Mouse (Mus musculus): ENCODE results near the gene Rnf180. TPM values are rescaled to one million over a fixed set of nuclear protein-coding genes. Genes with fewer than 3 reads are reported as not detected.
A peak's percentile ranks its signal among the peaks of the same experiment; 100 is the strongest.

The Rnf180 gene
- polyA plus RNA-seq, 1 experiment from 2014 or later: 2.2 TPM

DNA sequence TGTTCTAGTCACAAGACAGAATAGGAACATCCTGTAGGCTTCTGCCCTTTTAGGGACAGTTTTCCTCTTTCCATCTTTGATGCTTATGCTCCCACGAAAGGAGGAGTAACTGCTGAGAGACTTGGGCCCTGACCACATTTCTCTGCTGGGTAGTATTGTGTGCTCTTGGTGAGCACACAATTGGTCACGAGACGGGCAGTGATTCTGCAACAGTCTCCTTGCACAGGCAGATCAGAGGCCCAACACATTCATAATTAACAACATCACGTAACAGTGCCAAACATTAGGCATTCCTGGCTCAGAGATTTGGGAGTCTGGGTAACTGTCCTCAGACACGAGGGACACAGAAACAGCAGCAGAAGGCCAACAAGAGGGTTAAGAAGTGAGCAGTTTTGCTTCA, 113.8 kb downstream of the Rnf180 start:
- WGBS: 86% methylated on average over 5 of the region's 5 CpGs
- no peak for ATAC-seq (replicated peaks; ENCODE audit: low FRiP score)

DNA sequence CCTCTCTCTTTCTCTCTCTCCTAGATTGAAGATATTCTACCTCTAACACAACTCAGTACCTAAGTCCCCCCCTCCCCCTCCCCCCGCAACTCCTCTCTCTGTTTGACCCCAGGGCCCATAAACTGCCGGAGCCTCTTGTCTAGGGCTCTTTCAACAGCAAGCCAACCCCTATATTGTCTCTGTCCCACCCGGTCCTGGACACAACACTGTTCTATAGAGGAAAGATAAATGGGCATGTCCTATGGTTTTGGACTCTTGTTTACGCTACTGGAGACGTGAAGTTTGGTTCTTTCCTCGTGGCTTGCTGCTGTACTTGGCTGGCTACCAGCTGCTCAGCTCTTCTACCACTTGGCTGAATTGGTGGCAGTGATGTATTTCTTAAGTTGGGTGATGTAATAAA, 129.2 kb downstream of the Rnf180 start:
- Histone ChIP-seq H3K27me3 (replicated peaks; ENCODE audit: control insufficient read depth, insufficient read depth, low read length) (no peaks in the 10 kb centered on the region), H3K4me3 (ENCODE audit: low read depth, low read length) (no peak overlapping the region), H3K36me3 (ENCODE audit: control insufficient read depth, insufficient read depth, low read length) (no peaks in the 10 kb centered on the region), H3K4me2 (no peak overlapping the region), H3K9me3 (ENCODE audit: control insufficient read depth, low read length) (no peaks in the 10 kb centered on the region), H3K9ac (ENCODE audit: low read depth, low read length) (no peak overlapping the region), H3K27ac (ENCODE audit: low read depth, low read length) (no peak overlapping the region), H3K4me1 (replicated peaks; ENCODE audit: control insufficient read depth, insufficient read depth, low read length) (no peaks in the 10 kb centered on the region)
- no peak for DNase-seq (ENCODE audit: low spot score)
- WGBS: 81% methylated on average over 6 of the region's 6 CpGs
- no peak for ATAC-seq (replicated peaks; ENCODE audit: low FRiP score)

More for the DNA sequence above, 113.8 kb downstream of the Rnf180 start:
- no peak overlapping the region for H3K4me2 ChIP-seq
- no peaks in the 10 kb centered on the region for H3K36me3 ChIP-seq (ENCODE audit: control insufficient read depth, insufficient read depth, low read length)
- H3K27me3 ChIP-seq (replicated peaks; ENCODE audit: control insufficient read depth, insufficient read depth, low read length): no peaks in the 10 kb centered on the region
- no peak for DNase-seq (ENCODE audit: low spot score)
- no peak overlapping the region for H3K4me3 ChIP-seq (ENCODE audit: low read depth, low read length)
- no peaks in the 10 kb centered on the region for H3K4me1 ChIP-seq (replicated peaks; ENCODE audit: control insufficient read depth, insufficient read depth, low read length)
- H3K27ac ChIP-seq (ENCODE audit: low read depth, low read length): no peak overlapping the region
- no peak overlapping the region for H3K9ac ChIP-seq (ENCODE audit: low read depth, low read length)
- no peaks in the 10 kb centered on the region for H3K9me3 ChIP-seq (ENCODE audit: control insufficient read depth, low read length)

DNA sequence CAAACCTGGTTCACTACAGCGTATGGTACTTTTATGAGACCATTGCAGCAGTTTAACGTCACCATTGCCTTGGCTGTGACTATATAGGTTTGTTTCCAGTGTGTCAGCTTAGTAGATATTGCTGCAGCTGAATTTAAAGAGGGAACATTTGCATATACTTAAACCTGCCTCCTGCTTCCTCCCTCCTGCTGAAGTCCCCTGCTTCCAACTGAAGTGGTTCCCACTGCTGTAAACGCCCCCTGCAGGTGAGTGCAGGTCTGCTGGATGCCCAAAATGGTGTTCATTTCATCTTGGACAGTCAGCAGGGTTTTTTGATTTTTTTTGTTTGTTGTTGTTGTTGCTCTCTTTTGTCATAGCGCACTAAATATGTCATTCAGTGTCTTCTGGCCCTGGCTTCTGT, 140.7 kb downstream of the Rnf180 start:
- H3K9ac ChIP-seq (ENCODE audit: low read depth, low read length): no peak overlapping the region
- 61% methylated on average over 4 of the region's 4 CpGs for WGBS
- no peaks in the 10 kb centered on the region for H3K36me3 ChIP-seq (ENCODE audit: control insufficient read depth, insufficient read depth, low read length)
- no peaks in the 10 kb centered on the region for H3K27me3 ChIP-seq (replicated peaks; ENCODE audit: control insufficient read depth, insufficient read depth, low read length)
- no peak overlapping the region for H3K4me3 ChIP-seq (ENCODE audit: low read depth, low read length)
- H3K4me2 ChIP-seq: no peak overlapping the region
- ATAC-seq (replicated peaks; ENCODE audit: low FRiP score) (no peak), DNase-seq (ENCODE audit: low spot score) (no peak)
- no peaks in the 10 kb centered on the region for H3K9me3 ChIP-seq (ENCODE audit: control insufficient read depth, low read length)
- no peaks in the 10 kb centered on the region for H3K4me1 ChIP-seq (replicated peaks; ENCODE audit: control insufficient read depth, insufficient read depth, low read length)
- no peak overlapping the region for H3K27ac ChIP-seq (ENCODE audit: low read depth, low read length)

DNA sequence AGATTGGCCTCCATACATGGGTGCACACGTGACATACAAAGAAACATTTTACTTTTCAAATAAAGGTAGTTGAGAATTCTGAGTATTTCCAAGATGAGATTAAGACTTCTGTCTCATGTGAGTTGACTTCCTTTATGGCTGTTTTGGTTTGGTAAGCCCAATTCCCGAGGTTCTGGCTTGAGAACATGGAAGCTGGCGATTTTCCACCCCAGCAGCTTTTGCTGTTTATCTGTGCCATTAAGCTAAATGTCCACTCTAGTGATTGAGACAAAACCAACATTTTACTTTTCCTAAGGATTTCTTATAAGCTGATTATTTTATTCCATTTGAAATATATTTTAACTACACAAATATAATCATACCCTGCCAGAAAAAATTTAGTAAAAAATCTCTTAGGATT, 144.6 kb downstream of the Rnf180 start:
- H3K27me3 ChIP-seq (replicated peaks; ENCODE audit: control insufficient read depth, insufficient read depth, low read length): no peaks in the 10 kb centered on the region
- no peaks in the 10 kb centered on the region for H3K36me3 ChIP-seq (ENCODE audit: control insufficient read depth, insufficient read depth, low read length)
- no peak overlapping the region for H3K27ac ChIP-seq (ENCODE audit: low read depth, low read length)
- no peak overlapping the region for H3K9ac ChIP-seq (ENCODE audit: low read depth, low read length)
- no peak for ATAC-seq (replicated peaks; ENCODE audit: low FRiP score)
- DNase-seq (ENCODE audit: low spot score): no peak
- H3K4me3 ChIP-seq (ENCODE audit: low read depth, low read length): no peak overlapping the region
- no peaks in the 10 kb centered on the region for H3K9me3 ChIP-seq (ENCODE audit: control insufficient read depth, low read length)
- no peaks in the 10 kb centered on the region for H3K4me1 ChIP-seq (replicated peaks; ENCODE audit: control insufficient read depth, insufficient read depth, low read length)
- H3K4me2 ChIP-seq: no peak overlapping the region
- 81% methylated on average over 3 of the region's 3 CpGs for WGBS

DNA sequence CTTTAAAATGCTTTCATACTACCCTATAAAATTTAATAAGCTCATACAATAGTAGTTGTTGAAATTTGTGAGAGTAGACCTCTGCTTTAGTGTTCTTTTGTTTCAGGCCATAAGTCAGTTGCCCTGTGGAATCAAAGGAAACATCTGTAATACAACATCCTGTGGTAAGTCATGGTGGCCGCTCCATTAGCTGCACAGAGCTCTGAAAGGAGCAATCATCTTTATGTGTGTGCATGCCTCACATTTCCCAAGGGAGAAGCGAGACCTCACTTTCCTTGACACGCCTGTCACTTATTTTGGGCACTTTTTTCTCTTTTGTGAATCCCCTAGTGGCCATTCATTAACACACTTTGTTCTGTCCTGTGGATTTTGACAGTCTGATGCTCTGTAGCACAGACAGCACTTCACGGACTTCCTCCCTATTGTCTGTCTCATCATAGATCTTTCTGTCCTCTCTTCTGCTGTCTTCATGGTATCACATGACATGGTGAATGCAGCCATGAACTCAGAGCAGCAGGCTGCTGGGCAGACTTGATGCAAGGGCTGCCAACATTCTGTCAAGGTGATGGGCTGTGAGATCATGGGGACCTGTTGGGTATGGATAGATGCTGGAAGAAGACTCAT, 146.7 kb downstream of the Rnf180 start:
- peak; percentile 60 for ATAC-seq (replicated peaks; ENCODE audit: low FRiP score)
- WGBS: 47% methylated on average over 4 of the region's 4 CpGs
- Histone ChIP-seq H3K27me3 (replicated peaks; ENCODE audit: control insufficient read depth, insufficient read depth, low read length) (no peaks in the 10 kb centered on the region), H3K4me3 (ENCODE audit: low read depth, low read length) (no peak overlapping the region), H3K9ac (ENCODE audit: low read depth, low read length) (no peak overlapping the region), H3K36me3 (ENCODE audit: control insufficient read depth, insufficient read depth, low read length) (no peaks in the 10 kb centered on the region), H3K27ac (ENCODE audit: low read depth, low read length) (no peak overlapping the region), H3K4me1 (replicated peaks; ENCODE audit: control insufficient read depth, insufficient read depth, low read length) (no peaks in the 10 kb centered on the region), H3K9me3 (ENCODE audit: control insufficient read depth, low read length) (no peaks in the 10 kb centered on the region), H3K4me2 (no peak overlapping the region)
- DNase-seq (ENCODE audit: low spot score): no peak

DNA sequence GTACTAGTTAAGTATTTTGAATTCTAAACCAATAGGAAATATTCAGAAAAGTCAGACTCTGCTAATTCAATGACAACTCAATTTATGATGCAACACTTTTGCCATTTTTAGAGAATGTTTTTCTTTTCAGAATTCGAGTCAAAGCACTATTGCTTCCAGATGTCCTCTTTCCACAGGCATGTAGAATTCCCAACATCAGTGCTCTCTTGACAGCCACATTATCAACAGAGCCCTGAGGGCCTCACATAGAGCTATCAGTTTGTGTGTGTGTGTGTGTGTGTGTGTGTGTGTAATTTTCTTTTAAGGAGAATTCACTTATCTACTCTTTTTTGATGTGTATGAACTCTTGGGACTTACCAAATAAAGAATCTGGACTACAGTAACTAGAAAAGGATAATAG, 147.8 kb downstream of the Rnf180 start:
- Histone ChIP-seq H3K4me2 (no peak overlapping the region), H3K27ac (ENCODE audit: low read depth, low read length) (no peak overlapping the region), H3K4me3 (ENCODE audit: low read depth, low read length) (no peak overlapping the region), H3K9me3 (ENCODE audit: control insufficient read depth, low read length) (no peaks in the 10 kb centered on the region), H3K4me1 (replicated peaks; ENCODE audit: control insufficient read depth, insufficient read depth, low read length) (no peaks in the 10 kb centered on the region), H3K9ac (ENCODE audit: low read depth, low read length) (no peak overlapping the region), H3K27me3 (replicated peaks; ENCODE audit: control insufficient read depth, insufficient read depth, low read length) (no peaks in the 10 kb centered on the region), H3K36me3 (ENCODE audit: control insufficient read depth, insufficient read depth, low read length) (no peaks in the 10 kb centered on the region)
- no peak for DNase-seq (ENCODE audit: low spot score)
- WGBS: 42% methylated on average over 1 of the region's 1 CpGs
- ATAC-seq (replicated peaks; ENCODE audit: low FRiP score): no peak

DNA sequence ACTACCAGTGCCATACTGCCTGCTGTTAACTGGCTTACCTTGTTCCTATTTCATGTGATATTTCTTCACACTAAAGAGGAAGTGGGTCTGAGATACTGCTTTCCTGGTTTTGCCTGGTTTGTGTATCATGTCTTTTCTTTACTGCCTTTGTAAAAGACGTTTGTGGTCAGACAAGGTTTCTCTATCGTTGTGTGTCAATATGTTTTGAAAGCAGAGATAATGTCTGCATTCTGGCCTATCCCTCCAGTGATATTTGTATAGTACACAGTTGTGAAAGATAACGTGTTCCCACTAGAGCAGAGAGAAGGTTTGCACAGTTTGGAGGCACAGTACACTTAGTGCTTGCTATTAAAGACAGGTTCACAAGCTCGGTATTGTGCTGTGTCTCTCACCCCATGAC, 154.7 kb downstream of the Rnf180 start:
- Histone ChIP-seq H3K4me1 (replicated peaks; ENCODE audit: control insufficient read depth, insufficient read depth, low read length) (peaks cover 6% of the 10 kb centered on the region), H3K9ac (ENCODE audit: low read depth, low read length) (no peak overlapping the region), H3K9me3 (ENCODE audit: control insufficient read depth, low read length) (no peaks in the 10 kb centered on the region), H3K27ac (ENCODE audit: low read depth, low read length) (peak overlapping the region; percentile 32; the same call in 1 of the 2 replicates), H3K4me2 (peak overlapping the region; percentile 29; the same call in 1 of the 2 replicates), H3K4me3 (ENCODE audit: low read depth, low read length) (no peak overlapping the region), H3K36me3 (ENCODE audit: control insufficient read depth, insufficient read depth, low read length) (no peaks in the 10 kb centered on the region), H3K27me3 (replicated peaks; ENCODE audit: control insufficient read depth, insufficient read depth, low read length) (no peaks in the 10 kb centered on the region)
- WGBS: 20% methylated on average over 4 of the region's 4 CpGs
- DNase-seq (ENCODE audit: low spot score): no peak
- ATAC-seq (replicated peaks; ENCODE audit: low FRiP score): peak; percentile 83

DNA sequence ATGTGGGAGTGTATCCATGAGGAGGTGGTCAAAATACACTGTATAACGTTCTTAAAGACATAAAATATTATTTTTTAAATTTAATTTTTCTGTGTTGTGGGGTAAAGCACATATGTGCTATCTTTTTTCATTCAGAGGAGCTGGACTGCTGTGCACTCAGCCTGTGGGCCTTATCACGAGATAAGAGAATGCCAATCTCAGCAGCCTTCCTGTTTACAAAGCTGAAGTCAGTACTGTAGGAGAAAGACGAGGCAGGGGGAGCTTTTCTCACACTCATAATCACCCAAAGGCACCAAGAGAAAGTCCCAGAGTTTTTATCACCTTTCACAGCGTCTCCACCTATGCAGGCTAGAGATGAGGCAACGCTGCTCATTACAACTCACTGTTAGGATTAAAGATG, 160.2 kb downstream of the Rnf180 start:
- Histone ChIP-seq H3K36me3 (ENCODE audit: control insufficient read depth, insufficient read depth, low read length) (no peaks in the 10 kb centered on the region), H3K9ac (ENCODE audit: low read depth, low read length) (no peak overlapping the region), H3K27me3 (replicated peaks; ENCODE audit: control insufficient read depth, insufficient read depth, low read length) (no peaks in the 10 kb centered on the region), H3K9me3 (ENCODE audit: control insufficient read depth, low read length) (no peaks in the 10 kb centered on the region), H3K4me1 (replicated peaks; ENCODE audit: control insufficient read depth, insufficient read depth, low read length) (peaks cover 6% of the 10 kb centered on the region), H3K4me3 (ENCODE audit: low read depth, low read length) (no peak overlapping the region), H3K27ac (ENCODE audit: low read depth, low read length) (no peak overlapping the region), H3K4me2 (no peak overlapping the region)
- WGBS: 20% methylated on average over 5 of the region's 5 CpGs
- DNase-seq (ENCODE audit: low spot score) (no peak), ATAC-seq (replicated peaks; ENCODE audit: low FRiP score) (peak; percentile 84)

DNA sequence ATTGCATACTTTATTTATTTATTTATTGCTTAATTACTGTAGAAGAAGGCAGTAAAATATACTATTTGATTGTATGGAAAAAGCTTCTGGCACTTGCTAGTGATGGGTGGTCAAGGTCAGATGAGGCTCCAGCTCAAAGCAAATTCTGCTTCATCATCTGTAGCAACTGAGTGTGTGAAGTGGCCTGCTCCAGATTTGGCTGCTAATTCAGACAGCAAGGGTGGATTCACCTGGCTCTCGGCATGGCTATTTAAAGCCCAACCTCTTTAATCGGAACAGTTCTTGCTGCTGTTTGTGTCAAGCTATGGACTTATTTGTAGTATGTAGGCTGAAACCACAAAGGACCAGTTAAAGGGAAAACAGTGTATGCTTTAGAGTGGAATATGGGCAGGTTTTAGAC, 161.8 kb downstream of the Rnf180 start:
- no peak overlapping the region for H3K27ac ChIP-seq (ENCODE audit: low read depth, low read length)
- WGBS: 83% methylated on average over 2 of the region's 2 CpGs
- no peaks in the 10 kb centered on the region for H3K27me3 ChIP-seq (replicated peaks; ENCODE audit: control insufficient read depth, insufficient read depth, low read length)
- H3K9ac ChIP-seq (ENCODE audit: low read depth, low read length): no peak overlapping the region
- DNase-seq (ENCODE audit: low spot score): no peak
- no peak overlapping the region for H3K4me3 ChIP-seq (ENCODE audit: low read depth, low read length)
- ATAC-seq (replicated peaks; ENCODE audit: low FRiP score): no peak
- no peaks in the 10 kb centered on the region for H3K36me3 ChIP-seq (ENCODE audit: control insufficient read depth, insufficient read depth, low read length)
- peaks cover 6% of the 10 kb centered on the region for H3K4me1 ChIP-seq (replicated peaks; ENCODE audit: control insufficient read depth, insufficient read depth, low read length)
- H3K4me2 ChIP-seq: no peak overlapping the region
- H3K9me3 ChIP-seq (ENCODE audit: control insufficient read depth, low read length): no peaks in the 10 kb centered on the region

Data from liver, embryonic 11.5 days (tissue).